Mouse (Mus musculus) heart, embryonic 10.5 days (tissue): Measurements from ENCODE around the gene Pdzk1ip1. TPM values are rescaled to one million over a fixed set of nuclear protein-coding genes. Genes with fewer than 3 reads are reported as not detected.

Experiments
- polyA plus RNA-seq: library from polyadenylated mRNA; unstranded; fragments of >200 nt; fragmentation: Nextera tagmentation; extraction: Ambion mirVana; gene quantifications from 2 replicates; pipeline ENCODE4 v1.2.1, GENCODE M21; 2016

The Pdzk1ip1 gene
- polyA plus RNA-seq, 1 experiment from 2014 or later, result 19.5 TPM

Other genes starting within 250 kb of the Pdzk1ip1 start
- 0.42 and 1.3 TPM in 2 replicates for gene Foxd2, start 179.8 kb upstream of the Pdzk1ip1 start, polyA plus RNA-seq
- gene Foxe3, start 162.7 kb upstream of the Pdzk1ip1 start, polyA plus RNA-seq, result 0.62 TPM in 1 of 2 replicates, not detected in the other
- 59.6 and 64.4 TPM in 2 replicates for gene Cmpk1, start 101.5 kb upstream of the Pdzk1ip1 start, polyA plus RNA-seq
- gene Stil, start 88.5 kb upstream of the Pdzk1ip1 start, polyA plus RNA-seq, result 13.0 and 13.5 TPM in 2 replicates
- 6.7 and 8.3 TPM in 2 replicates for gene Tal1, start 32.3 kb upstream of the Pdzk1ip1 start, polyA plus RNA-seq
- gene Cyp4x1, start 45.6 kb downstream of the Pdzk1ip1 start, polyA plus RNA-seq, result 0.10 and 0.21 TPM in 2 replicates
- gene Cyp4a29, start 153.4 kb downstream of the Pdzk1ip1 start, polyA plus RNA-seq, result not detected in 2 replicates
- not detected in 2 replicates for gene Cyp4a12a, start 210.3 kb downstream of the Pdzk1ip1 start, polyA plus RNA-seq